Mouse (Mus musculus) activated CD4-positive, CD25-positive, alpha-beta regulatory T cell, adult 4 months (primary cell): ENCODE results near the gene Ankrd22. TPM values are rescaled to one million over a fixed set of nuclear protein-coding genes. Genes with fewer than 3 reads are reported as not detected.

Source experiments
- ATAC-seq: one replicate; pipeline ENCODE4 v1.8.0; 2017
- polyA plus RNA-seq, 2 experiments: library from polyadenylated mRNA; unstranded; fragments of 100-300 nt; shearing (Covaris generic); gene quantifications; one replicate each; pipeline ENCODE4 v1.2.1; 2017

The Ankrd22 gene
- polyA plus RNA-seq, 2 experiments from 2014 or later, result not detected

- no peak for ATAC-seq
These were observed 87.7 kb downstream of the Ankrd22 start for GRCm38 (mm10) chr19:34078130-34078529.

- no peak for ATAC-seq
These were observed 91.6 kb downstream of the Ankrd22 start for GRCm38 (mm10) chr19:34074239-34074638.

Other genes starting within 250 kb of the Ankrd22 start
- gene Lipf, start 204.9 kb downstream of the Ankrd22 start, polyA plus RNA-seq, result not detected
- not detected for gene Lipk, start 157.8 kb downstream of the Ankrd22 start, polyA plus RNA-seq
- not detected for gene Lipn, start 98.7 kb downstream of the Ankrd22 start, polyA plus RNA-seq
- not detected for gene Lipm, start 65.1 kb downstream of the Ankrd22 start, polyA plus RNA-seq
- 10 to 100 TPM; 85.1 to 89.6 TPM for gene Stambpl1, start 26.2 kb upstream of the Ankrd22 start, polyA plus RNA-seq
- under 1 TPM in 1 of 2 experiments, not detected in 1; 0.32 TPM for gene Acta2, start 89.5 kb upstream of the Ankrd22 start, polyA plus RNA-seq
- gene Fas, start 124.6 kb upstream of the Ankrd22 start, polyA plus RNA-seq, result 100 to 1,000 TPM; 110 to 143 TPM